Mouse (Mus musculus) liver, adult 2 months (tissue): ENCODE measurements around the gene Wdr20. TPM values are rescaled to one million over a fixed set of nuclear protein-coding genes. Genes with fewer than 3 reads are reported as not detected.

ENCODE experiments used
- DNase-seq: peaks from one replicate; pipeline ENCODE4 v3.0.0-alpha.2; 2011; ENCODE audit warnings: low read depth, low spot score; ENCODE audit errors: extremely low read depth
- H3K27ac ChIP-seq: fragments of 200-500 bp; replicated peaks from 2 replicates; pipeline ENCODE4 v1.5.1; 2012; ENCODE audit warnings: low read depth, mild to moderate bottlenecking, control low read depth, inconsistent platforms, low read length; ENCODE audit not compliant: insufficient read depth
- H3K27me3 ChIP-seq: fragments of 200-500 bp; 2 replicates; pipeline ENCODE4 v1.6.1; 2012; ENCODE audit warnings: mild to moderate bottlenecking, moderate library complexity, low read length, inconsistent platforms; ENCODE audit not compliant: control insufficient read depth, insufficient read depth
- H3K36me3 ChIP-seq: fragments of 200-500 bp; 2 replicates; pipeline ENCODE4 v1.6.1; 2012; ENCODE audit warnings: low read length, inconsistent platforms; ENCODE audit not compliant: control insufficient read depth, insufficient read depth
- H3K4me1 ChIP-seq: fragments of 200-500 bp; 2 replicates; pipeline ENCODE4 v1.6.1; 2011; ENCODE audit warnings: low read length; ENCODE audit not compliant: control insufficient read depth, insufficient read depth
- H3K4me3 ChIP-seq: fragments of 200-500 bp; 2 replicates; pipeline ENCODE4 v1.5.1; 2011; ENCODE audit warnings: low read depth, mild to moderate bottlenecking, control low read depth, low read length, moderate library complexity; ENCODE audit not compliant: insufficient read depth
- H3K79me2 ChIP-seq: fragments of 200-500 bp; 2 replicates; pipeline ENCODE4 v1.6.1; 2012; ENCODE audit warnings: inconsistent platforms, mild to moderate bottlenecking, low read length, moderate library complexity; ENCODE audit not compliant: control insufficient read depth, insufficient read depth
- H3K9ac ChIP-seq: fragments of 200-500 bp; 2 replicates; pipeline ENCODE4 v1.6.1; 2012; ENCODE audit warnings: low read depth, mild to moderate bottlenecking, control low read depth, inconsistent platforms, low read length
- CTCF ChIP-seq: fragments of 200-500 bp; IDR thresholded peaks from 2 replicates; pipeline ENCODE4 v1.5.1; 2011; ENCODE audit warnings: low read depth, low read length, control low read depth
- POLR2A ChIP-seq: fragments of 200-500 bp; IDR thresholded peaks from 2 replicates; pipeline ENCODE4 v1.6.1; 2011; ENCODE audit warnings: low read length, control low read depth; ENCODE audit not compliant: insufficient read depth; ENCODE audit errors: extremely low read depth
- WGBS: fragments of 180-500 bp; shearing (Covaris S2); methylation state at CpG from one replicate; pipeline ENCODE4 v1.1.7; 2018; 5-methylcytosine and 5-hydroxymethylcytosine counted together
- polyA plus RNA-seq: library from polyadenylated mRNA; depleted of rRNA; stranded (reverse); fragments of >200 nt; gene quantifications from 2 replicates; pipeline ENCODE4 v1.2.3, GENCODE M21; 2012
- total RNA-seq: library from RNA; depleted of rRNA; stranded (reverse); fragments of >200 nt; gene quantifications from 2 replicates; pipeline ENCODE4 v1.2.3, GENCODE M21; 2014

The Wdr20 gene
- total and polyA plus RNA-seq, 2 experiments, result 16.5 to 21.0 TPM

DNA sequence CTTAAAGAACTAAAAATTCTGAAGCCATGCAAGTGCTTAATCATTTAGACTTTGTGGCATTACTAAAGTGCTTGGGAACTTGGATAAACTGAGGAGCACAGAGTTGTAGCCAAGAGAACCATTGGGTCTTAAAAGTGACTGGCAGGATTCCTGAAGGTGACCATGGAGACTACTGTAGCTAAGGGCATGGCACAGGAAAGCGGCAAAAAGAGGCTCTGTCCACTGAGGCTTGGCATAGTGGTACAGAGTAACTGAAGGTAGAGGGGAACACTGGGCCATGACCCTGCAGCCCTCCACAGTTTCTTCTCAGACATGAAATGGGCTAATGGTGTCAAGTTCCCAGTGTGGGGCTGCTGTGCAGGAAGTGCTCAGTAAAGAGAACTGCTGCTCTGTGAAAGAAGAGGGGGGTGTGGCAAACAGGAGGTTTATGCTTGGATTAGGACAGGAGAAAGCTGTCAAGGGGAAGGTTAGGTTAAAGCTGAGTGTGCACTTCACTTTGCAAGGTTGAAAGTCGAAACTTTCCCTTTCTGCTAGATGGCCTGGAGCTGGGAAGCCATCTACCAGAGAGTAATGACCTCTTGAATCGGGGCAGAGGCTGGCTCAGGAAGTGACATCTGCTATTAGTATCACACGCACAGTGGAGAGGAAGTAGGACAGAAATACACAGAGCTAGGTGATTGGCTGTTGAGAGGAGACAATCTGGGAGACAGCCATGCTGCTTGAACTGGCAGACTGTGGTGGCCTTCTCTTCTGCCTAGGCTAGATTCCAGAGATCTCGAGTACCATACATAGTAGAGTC lies 38.1 kb downstream of the Wdr20 start:
- WGBS, result 41% methylated on average over 5 of the region's 5 CpGs
- no peak overlapping the region for H3K4me3 ChIP-seq
- TF ChIP-seq CTCF (no peak), POLR2A (no peak)
- H3K4me1 ChIP-seq, result peaks cover 10% of the 10 kb centered on the region
- no peak overlapping the region for H3K27ac ChIP-seq
- DNase-seq, result peak; percentile 51
- H3K79me2 ChIP-seq, result peaks cover 11% of the 10 kb centered on the region; the same call in 1 of the 2 replicates
- H3K36me3 ChIP-seq, result peaks cover 12% of the 10 kb centered on the region; the same call in 1 of the 2 replicates
- no peaks in the 10 kb centered on the region for H3K27me3 ChIP-seq
- H3K9ac ChIP-seq, result no peak overlapping the region

- WGBS, result 81% methylated on average over 5 of the region's 5 CpGs
- TF ChIP-seq CTCF, result no peak
- TF ChIP-seq POLR2A, result no peak
- Histone ChIP-seq H3K4me3 (no peak overlapping the region), H3K27ac (no peak overlapping the region), H3K79me2 (peaks cover 5% of the 10 kb centered on the region; the same call in 1 of the 2 replicates), H3K27me3 (no peaks in the 10 kb centered on the region), H3K36me3 (peaks cover 12% of the 10 kb centered on the region; the same call in 1 of the 2 replicates), H3K9ac (no peak overlapping the region), H3K4me1 (peaks cover 3% of the 10 kb centered on the region; the same call in 1 of the 2 replicates)
- no peak for DNase-seq
Observed at GRCm38 (mm10) chr12:110777853-110778252, 40.1 kb downstream of the Wdr20 start.

DNA sequence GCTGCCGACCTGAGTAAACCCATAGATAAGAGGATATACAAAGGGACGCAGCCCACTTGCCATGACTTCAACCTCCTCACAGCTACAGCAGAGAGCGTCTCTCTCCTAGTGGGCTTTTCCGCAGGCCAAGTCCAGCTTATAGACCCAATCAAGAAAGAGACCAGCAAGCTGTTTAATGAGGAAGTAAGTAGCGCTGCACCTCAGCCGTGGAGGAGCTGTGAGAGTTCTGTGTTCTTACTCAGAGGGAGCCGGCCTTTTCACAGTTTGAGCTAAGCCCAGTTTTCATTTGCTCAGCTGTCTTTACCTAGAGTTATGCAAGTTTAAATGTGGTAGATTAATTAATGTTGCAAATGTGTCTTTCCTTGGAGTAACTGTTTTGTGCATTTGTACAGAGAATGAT lies 41.6 kb downstream of the Wdr20 start:
- no peak overlapping the region for H3K4me3 ChIP-seq
- WGBS, result 81% methylated on average over 7 of the region's 7 CpGs
- H3K4me1 ChIP-seq, result peaks cover 3% of the 10 kb centered on the region; the same call in 1 of the 2 replicates
- DNase-seq, result no peak
- peaks cover 12% of the 10 kb centered on the region; the same call in 1 of the 2 replicates for H3K36me3 ChIP-seq
- H3K27me3 ChIP-seq, result no peaks in the 10 kb centered on the region
- no peak overlapping the region for H3K9ac ChIP-seq
- no peak overlapping the region for H3K27ac ChIP-seq
- no peak for TF ChIP-seq CTCF
- no peak for TF ChIP-seq POLR2A
- peaks cover 7% of the 10 kb centered on the region; the same call in 1 of the 2 replicates for H3K79me2 ChIP-seq

GRCm38 (mm10) chr12:110781181-110781580 lies 43.4 kb downstream of the Wdr20 start:
- TF ChIP-seq CTCF, result no peak
- TF ChIP-seq POLR2A, result no peak
- 69% methylated on average over 8 of the region's 8 CpGs for WGBS

GRCm38 (mm10) chr12:110782278-110782677 lies 44.5 kb downstream of the Wdr20 start:
- Histone ChIP-seq H3K4me1 (no peaks in the 10 kb centered on the region; the same call in 1 of the 2 replicates), H3K36me3 (peaks cover 12% of the 10 kb centered on the region; the same call in 1 of the 2 replicates), H3K27ac (no peak overlapping the region), H3K79me2 (peaks cover 14% of the 10 kb centered on the region; the same call in 1 of the 2 replicates), H3K4me3 (no peak overlapping the region), H3K9ac (no peak overlapping the region), H3K27me3 (no peaks in the 10 kb centered on the region)
- no peak for DNase-seq
- TF ChIP-seq CTCF, result no peak
- no peak for TF ChIP-seq POLR2A
- 96% methylated on average over 1 of the region's 1 CpGs for WGBS

More at GRCm38 (mm10) chr12:110781181-110781580, 43.4 kb downstream of the Wdr20 start:
- no peak for DNase-seq
- Histone ChIP-seq H3K4me1 (no peaks in the 10 kb centered on the region; the same call in 1 of the 2 replicates), H3K4me3 (no peak overlapping the region), H3K27ac (no peak overlapping the region), H3K27me3 (no peaks in the 10 kb centered on the region), H3K9ac (no peak overlapping the region), H3K36me3 (peaks cover 12% of the 10 kb centered on the region; the same call in 1 of the 2 replicates), H3K79me2 (peaks cover 12% of the 10 kb centered on the region; the same call in 1 of the 2 replicates)
